ENCODE assay signal across 8 mouse cellular contexts in the genomic region with DNA sequence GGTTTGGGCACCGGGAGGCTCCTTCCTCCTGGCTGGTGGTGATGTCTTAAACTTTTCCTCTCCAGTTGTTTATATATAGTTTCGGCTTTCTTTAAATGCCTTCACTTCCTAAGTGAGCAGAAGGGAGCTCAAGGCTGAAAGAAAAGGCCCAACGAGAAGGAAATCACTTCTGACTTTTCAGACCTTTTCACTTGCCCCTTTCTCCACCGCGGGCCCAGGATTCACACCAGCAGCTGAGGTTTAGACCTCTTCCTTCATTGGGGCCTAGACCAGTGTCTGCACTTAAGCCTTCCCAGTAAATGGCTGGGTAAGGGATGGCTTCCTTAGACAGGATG. TPM values are rescaled to one million over a fixed set of nuclear protein-coding genes. Genes with fewer than 3 reads are reported as not detected.
A peak's percentile ranks its signal among the peaks of the same experiment; 100 is the strongest.
DNase-seq lines count a peak whose midpoint lies in the region; ATAC-seq and TF ChIP-seq lines count a peak whose summit lies in the region.
"Had no signal": no experiment of that assay in that cellular context is flagged by ENCODE, and none has a peak within 500 bp of the region (broad histone marks: within the 10 kb centered on the region; RNA-seq: fewer than 3 reads in every experiment).

No protein-coding gene starts in this region.

- TF ChIP-seq CTCF in lung, embryonic 14.5 days (IDR thresholded peaks at IDR 0.05; ENCODE audit: low read depth) = no peak
- no peak for TF ChIP-seq CTCF in olfactory bulb, adult 2 months (IDR thresholded peaks at IDR 0.05; ENCODE audit: insufficient read depth, low read depth, low read length)

- ATAC-seq in lung, embryonic 14.5 days (ENCODE audit: insufficient read depth) = no peak
- ATAC-seq in forebrain, embryonic 12.5 days (ENCODE audit: low FRiP score) = no peak
- no peak for ATAC-seq in intestine, embryonic 16.5 days

- 0% methylated on average over 5 of the region's 5 CpGs for WGBS in lung, embryonic 14.5 days
- WGBS in forebrain, embryonic 12.5 days = 1% methylated on average over 5 of the region's 5 CpGs
- under 1% methylated on average over 5 of the region's 5 CpGs for WGBS in intestine, embryonic 16.5 days
- WGBS in olfactory bulb, adult 2 months = 3% methylated on average over 5 of the region's 5 CpGs

- no peak for TF ChIP-seq POLR2A in olfactory bulb, adult 2 months (IDR thresholded peaks at IDR 0.05; ENCODE audit: insufficient read depth, low read depth, low read length)

- no peaks in the 10 kb centered on the region for H3K36me3 ChIP-seq in lung, embryonic 14.5 days (ENCODE audit: insufficient read depth)
- no peaks in the 10 kb centered on the region for H3K36me3 ChIP-seq in forebrain, embryonic 12.5 days (replicated peaks)
- no peaks in the 10 kb centered on the region for H3K36me3 ChIP-seq in intestine, embryonic 16.5 days (ENCODE audit: control insufficient read depth, insufficient read depth, low read length)

- peak overlapping the region; percentile 35 for H3K4me3 ChIP-seq in lung, embryonic 14.5 days (ENCODE audit: low read depth, low read length)
- peak overlapping the region; percentile 63 for H3K4me3 ChIP-seq in forebrain, embryonic 12.5 days (replicated peaks)
- peak overlapping the region; percentile 39 for H3K4me3 ChIP-seq in intestine, embryonic 16.5 days (ENCODE audit: low read length)
- H3K4me3 ChIP-seq in olfactory bulb, adult 2 months (ENCODE audit: insufficient read depth, low read depth, low read length) = peak overlapping the region; percentile 66
- H3K4me3 ChIP-seq: myocyte had no signal

- H3K9ac ChIP-seq in lung, embryonic 14.5 days = no peak overlapping the region
- peak overlapping the region; percentile 98 for H3K9ac ChIP-seq in forebrain, embryonic 12.5 days
- no peak overlapping the region for H3K9ac ChIP-seq in intestine, embryonic 16.5 days (ENCODE audit: low read depth, low read length)

- peaks cover 74% of the 10 kb centered on the region for H3K27me3 ChIP-seq in lung, embryonic 14.5 days (ENCODE audit: insufficient read depth, low read length)
- H3K27me3 ChIP-seq in forebrain, embryonic 12.5 days = peaks cover 20% of the 10 kb centered on the region
- peaks cover 47% of the 10 kb centered on the region for H3K27me3 ChIP-seq in intestine, embryonic 16.5 days (replicated peaks; ENCODE audit: control insufficient read depth, insufficient read depth, low read length)

- H3K4me2 ChIP-seq in lung, embryonic 14.5 days = peak overlapping the region; percentile 72
- H3K4me2 ChIP-seq in forebrain, embryonic 12.5 days = peak overlapping the region; percentile 90
- H3K4me2 ChIP-seq in intestine, embryonic 16.5 days (ENCODE audit: low read depth, low read length) = peak overlapping the region; percentile 63

- no peak overlapping the region for H3K27ac ChIP-seq in lung, embryonic 14.5 days (ENCODE audit: low read depth)
- H3K27ac ChIP-seq in forebrain, embryonic 12.5 days = peak overlapping the region; percentile 100
- H3K27ac ChIP-seq in intestine, embryonic 16.5 days (ENCODE audit: low read length) = no peak overlapping the region
- peak overlapping the region; percentile 98 for H3K27ac ChIP-seq in olfactory bulb, adult 2 months (ENCODE audit: insufficient read depth, low read depth, low read length)

- no peaks in the 10 kb centered on the region for H3K9me3 ChIP-seq in lung, embryonic 14.5 days (ENCODE audit: low read depth, low read length)
- H3K9me3 ChIP-seq in forebrain, embryonic 12.5 days = no peaks in the 10 kb centered on the region
- H3K9me3 ChIP-seq in intestine, embryonic 16.5 days (ENCODE audit: control insufficient read depth, low read length) = no peaks in the 10 kb centered on the region

- peak; percentile 12 for DNase-seq in lung, embryonic 14.5 days
- no peak for DNase-seq in lung, postnatal 14 days
- DNase-seq in urinary bladder, adult 2 months (ENCODE audit: low spot score) = no peak
- DNase-seq in spleen, adult 12 weeks (ENCODE audit: low spot score) = no peak

- no peaks in the 10 kb centered on the region for H3K4me1 ChIP-seq in lung, embryonic 14.5 days (ENCODE audit: insufficient read depth)
- H3K4me1 ChIP-seq in forebrain, embryonic 12.5 days = peaks cover 12% of the 10 kb centered on the region
- peaks cover 6% of the 10 kb centered on the region for H3K4me1 ChIP-seq in intestine, embryonic 16.5 days (ENCODE audit: control insufficient read depth, insufficient read depth, low read length)
- no peaks in the 10 kb centered on the region for H3K4me1 ChIP-seq in olfactory bulb, adult 2 months (ENCODE audit: control insufficient read depth, insufficient read depth, low read length)

RNA-seq across cellular contexts. Expression of gene Gm43517, which starts 16.8 kb away (rescaled TPM):
- polyA plus RNA-seq in lung, embryonic 14.5 days (2014; fragmentation: Nextera tagmentation; extraction: Ambion mirVana) = not detected in 2 replicates
- polyA plus RNA-seq in forebrain, embryonic 12.5 days (2016; fragmentation: Nextera tagmentation; extraction: Ambion mirVana) = 1.9 and 2.2 TPM in 2 replicates
- not detected in 2 replicates for polyA plus RNA-seq in intestine, embryonic 16.5 days (2015; fragmentation: Nextera tagmentation; extraction: Ambion mirVana)
- polyA plus RNA-seq in olfactory bulb, adult 2 months (2012; ENCODE audit: insufficient read depth, insufficient read length, low replicate concordance, missing spikeins) = not detected in 2 replicates
- not detected in 2 replicates for polyA plus RNA-seq in urinary bladder, adult 2 months (2012; rRNA removed)
- polyA plus RNA-seq: myocyte had no signal

RNA-seq across cellular contexts. Expression of gene Foxg1, which starts 19.3 kb away (rescaled TPM):
- polyA plus RNA-seq in lung, embryonic 14.5 days (2014; fragmentation: Nextera tagmentation; extraction: Ambion mirVana) = 0.09 TPM in 1 of 2 replicates, not detected in the other
- 59.7 and 68.4 TPM in 2 replicates for polyA plus RNA-seq in forebrain, embryonic 12.5 days (2016; fragmentation: Nextera tagmentation; extraction: Ambion mirVana)
- not detected in 2 replicates for polyA plus RNA-seq in intestine, embryonic 16.5 days (2015; fragmentation: Nextera tagmentation; extraction: Ambion mirVana)
- 104 TPM in 1 of 2 replicates, not detected in the other for polyA plus RNA-seq in olfactory bulb, adult 2 months (2012; ENCODE audit: insufficient read depth, insufficient read length, low replicate concordance, missing spikeins)
- polyA plus RNA-seq in urinary bladder, adult 2 months (2012; rRNA removed) = not detected in 2 replicates
- polyA plus RNA-seq: myocyte had no signal

Comparison
In these comparisons a context has a peak if more than half of its experiments do, and no peak if none do; other contexts are left out.
1. H3K27ac ChIP-seq: peak in forebrain, embryonic 12.5 days (single experiment) and olfactory bulb, adult 2 months (single experiment); none in lung, embryonic 14.5 days (single experiment) and intestine, embryonic 16.5 days (single experiment).
2. Peak in every context shown above with its lines, with median percentiles within 50 percentile points of each other: H3K4me2 ChIP-seq and H3K4me3 ChIP-seq.